Mouse (Mus musculus): Measurements from ENCODE around the gene Acads. TPM values are rescaled to one million over a fixed set of nuclear protein-coding genes. Genes with fewer than 3 reads are reported as not detected.
A peak's percentile ranks its signal among the peaks of the same experiment; 100 is the strongest.

Gene Acads
- polyA plus RNA-seq, 1 experiment from 2014 or later: 67.2 TPM

- H3K36me3 ChIP-seq: peaks cover 95% of the 10 kb centered on the region
- H3K27me3 ChIP-seq (ENCODE audit: insufficient read depth, poor library complexity, severe bottlenecking): no peaks in the 10 kb centered on the region
- H3K27ac ChIP-seq: no peak overlapping the region
- no peak overlapping the region for H3K4me3 ChIP-seq
- DNase-seq (ENCODE audit: low spot score): no peak
- peaks cover 24% of the 10 kb centered on the region for H3K4me1 ChIP-seq (replicated peaks)
- H3K9me3 ChIP-seq: no peaks in the 10 kb centered on the region
Observed at GRCm38 (mm10) chr5:115146747-115147130, 27.6 kb upstream of the Acads start.

- WGBS: 87% methylated on average over 6 of the region's 6 CpGs
- peaks cover 24% of the 10 kb centered on the region for H3K4me1 ChIP-seq (replicated peaks)
- DNase-seq (ENCODE audit: low spot score): no peak
- no peak overlapping the region for H3K4me3 ChIP-seq
- no peak overlapping the region for H3K27ac ChIP-seq
- no peaks in the 10 kb centered on the region for H3K27me3 ChIP-seq (ENCODE audit: insufficient read depth, poor library complexity, severe bottlenecking)
- H3K9me3 ChIP-seq: no peaks in the 10 kb centered on the region
- peaks cover 90% of the 10 kb centered on the region for H3K36me3 ChIP-seq
Observed at GRCm38 (mm10) chr5:115145976-115146746, 27.0 kb upstream of the Acads start.

DNA sequence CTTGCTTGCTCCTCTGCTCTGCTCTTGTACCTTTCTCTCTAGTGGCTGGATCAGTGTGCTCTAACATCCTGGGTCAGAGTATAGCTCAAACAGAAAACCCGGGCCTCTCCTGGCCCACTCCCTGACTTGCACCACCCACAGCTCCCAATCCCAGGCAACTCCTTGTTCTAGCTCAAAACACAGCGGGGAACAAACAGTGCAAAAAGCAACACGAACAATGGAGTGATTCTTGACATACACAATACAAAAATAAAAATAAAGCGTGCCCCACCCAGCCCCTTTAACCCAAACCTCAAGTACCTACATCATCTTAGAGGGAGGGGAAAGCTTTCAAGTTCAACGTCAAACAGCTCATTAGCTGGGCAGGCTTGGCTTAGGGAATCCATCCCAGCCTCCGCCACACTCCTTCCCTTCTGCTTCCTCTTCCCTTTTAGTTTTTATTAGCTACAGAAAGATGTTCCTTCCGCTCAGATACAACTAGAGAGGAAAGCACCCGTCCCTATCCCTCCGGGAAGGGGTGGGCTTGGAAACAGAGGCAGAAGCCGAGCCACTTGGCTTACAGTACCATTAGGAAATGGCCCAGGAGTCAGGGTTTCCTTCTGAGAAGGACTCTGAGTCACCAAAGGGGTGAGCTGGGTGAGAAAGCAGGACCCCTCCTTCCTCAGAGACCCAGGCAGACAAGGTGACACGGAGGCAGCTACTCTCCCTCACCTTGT is 26.3 kb upstream of the Acads start:
- Histone ChIP-seq H3K9me3 (no peaks in the 10 kb centered on the region), H3K36me3 (peaks cover 82% of the 10 kb centered on the region), H3K4me1 (replicated peaks) (peaks cover 24% of the 10 kb centered on the region), H3K27ac (no peak overlapping the region), H3K4me3 (no peak overlapping the region), H3K27me3 (ENCODE audit: insufficient read depth, poor library complexity, severe bottlenecking) (no peaks in the 10 kb centered on the region)
- WGBS: 81% methylated on average over 11 of the region's 11 CpGs
- no peak for DNase-seq (ENCODE audit: low spot score)

GRCm38 (mm10) chr5:115144471-115144870 is 25.3 kb upstream of the Acads start:
- peaks cover 73% of the 10 kb centered on the region for H3K36me3 ChIP-seq
- H3K4me3 ChIP-seq: no peak overlapping the region
- no peaks in the 10 kb centered on the region for H3K9me3 ChIP-seq
- no peaks in the 10 kb centered on the region for H3K27me3 ChIP-seq (ENCODE audit: insufficient read depth, poor library complexity, severe bottlenecking)
- no peak overlapping the region for H3K27ac ChIP-seq
- WGBS: 75% methylated on average over 6 of the region's 6 CpGs
- no peak for DNase-seq (ENCODE audit: low spot score)
- peaks cover 24% of the 10 kb centered on the region for H3K4me1 ChIP-seq (replicated peaks)

- H3K9me3 ChIP-seq: no peaks in the 10 kb centered on the region
- H3K4me3 ChIP-seq: no peak overlapping the region
- 0 out of 2 replicates have a peak overlapping the region, but pooled peaks have one; percentile 23 for H3K27ac ChIP-seq
- peaks cover 24% of the 10 kb centered on the region for H3K4me1 ChIP-seq (replicated peaks)
- H3K27me3 ChIP-seq (ENCODE audit: insufficient read depth, poor library complexity, severe bottlenecking): no peaks in the 10 kb centered on the region
- WGBS: 86% methylated on average over 10 of the region's 10 CpGs
- peaks cover 64% of the 10 kb centered on the region for H3K36me3 ChIP-seq
- no peak for DNase-seq (ENCODE audit: low spot score)
Observed at GRCm38 (mm10) chr5:115143552-115143951, 24.4 kb upstream of the Acads start.

DNA sequence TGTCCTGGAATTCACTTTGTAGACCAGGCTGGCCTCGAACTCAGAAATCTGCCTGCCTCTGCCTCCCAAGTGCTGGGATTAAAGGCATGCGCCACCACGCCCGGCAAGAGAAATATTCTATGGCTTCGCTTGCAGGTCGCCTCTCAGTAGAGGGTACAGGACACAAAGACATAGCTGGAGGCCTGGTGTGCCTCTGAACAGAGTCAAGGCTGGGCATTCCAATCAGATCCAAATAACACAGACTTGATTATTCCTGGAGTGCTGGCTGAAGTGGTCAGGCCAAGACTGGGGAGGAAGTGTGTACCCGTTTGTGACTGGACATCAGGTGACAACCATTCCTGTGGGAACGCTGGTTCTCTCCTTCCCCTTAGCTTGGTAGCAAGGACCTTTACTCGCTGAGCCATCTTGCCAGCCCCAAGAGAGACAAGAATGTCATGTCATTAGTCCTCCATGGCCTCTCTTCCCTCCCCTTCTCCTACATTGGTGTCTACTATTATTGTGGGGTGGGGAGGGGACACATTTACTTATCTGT is 23.1 kb upstream of the Acads start:
- H3K27ac ChIP-seq: no peak overlapping the region
- H3K4me1 ChIP-seq (replicated peaks): peaks cover 24% of the 10 kb centered on the region
- H3K4me3 ChIP-seq: no peak overlapping the region
- no peak for DNase-seq (ENCODE audit: low spot score)
- 89% methylated on average over 9 of the region's 9 CpGs for WGBS
- H3K9me3 ChIP-seq: no peaks in the 10 kb centered on the region
- no peaks in the 10 kb centered on the region for H3K27me3 ChIP-seq (ENCODE audit: insufficient read depth, poor library complexity, severe bottlenecking)
- peaks cover 50% of the 10 kb centered on the region for H3K36me3 ChIP-seq

DNA sequence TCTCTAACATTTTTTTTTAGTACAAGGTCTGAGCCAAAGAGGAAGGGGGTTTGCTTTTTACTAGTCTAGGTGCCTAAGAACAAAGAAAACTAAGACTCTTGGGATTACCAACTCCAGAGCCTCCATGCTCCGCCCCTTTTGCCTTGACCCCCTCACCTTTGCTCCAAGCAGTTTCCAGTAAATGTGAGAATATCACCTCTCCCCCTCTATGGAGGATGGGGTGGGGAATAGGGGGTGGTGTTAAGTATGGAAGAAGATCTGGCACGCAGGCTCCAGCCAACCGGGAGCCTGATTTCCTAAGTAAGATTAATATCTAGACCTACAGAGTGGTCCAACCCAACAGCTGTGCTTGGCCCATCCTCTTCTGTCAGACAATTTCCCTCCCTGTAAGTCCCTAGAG is 21.6 kb upstream of the Acads start:
- WGBS: 78% methylated on average over 3 of the region's 3 CpGs
- Histone ChIP-seq H3K36me3 (peaks cover 35% of the 10 kb centered on the region), H3K4me1 (replicated peaks) (peaks cover 21% of the 10 kb centered on the region), H3K27ac (no peak overlapping the region), H3K27me3 (ENCODE audit: insufficient read depth, poor library complexity, severe bottlenecking) (no peaks in the 10 kb centered on the region), H3K9me3 (no peaks in the 10 kb centered on the region), H3K4me3 (no peak overlapping the region)
- no peak for DNase-seq (ENCODE audit: low spot score)

DNA sequence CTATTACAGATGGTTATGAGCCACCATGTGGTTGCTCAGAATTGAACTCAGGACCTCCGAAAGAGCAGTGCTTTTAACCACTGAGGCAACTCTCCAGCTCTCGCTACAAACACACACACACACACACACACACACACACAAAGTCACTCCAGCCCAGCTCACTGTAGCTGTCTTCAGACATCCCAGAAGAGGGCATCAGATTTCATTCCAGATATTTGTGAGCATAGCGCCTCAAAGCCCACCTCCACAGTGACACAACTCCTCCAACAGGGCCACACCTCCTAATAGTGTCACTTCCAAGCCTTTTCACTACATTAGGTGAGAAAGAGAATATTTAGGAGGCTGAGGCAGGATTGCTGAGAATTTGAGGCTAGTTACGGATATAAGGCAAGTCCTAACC is 20.0 kb upstream of the Acads start:
- H3K4me1 ChIP-seq (replicated peaks): peaks cover 18% of the 10 kb centered on the region
- 69% methylated on average over 4 of the region's 4 CpGs for WGBS
- H3K9me3 ChIP-seq: no peaks in the 10 kb centered on the region
- DNase-seq (ENCODE audit: low spot score): no peak
- H3K4me3 ChIP-seq: no peak overlapping the region
- H3K27me3 ChIP-seq (ENCODE audit: insufficient read depth, poor library complexity, severe bottlenecking): no peaks in the 10 kb centered on the region
- no peak overlapping the region for H3K27ac ChIP-seq
- H3K36me3 ChIP-seq: peaks cover 19% of the 10 kb centered on the region

DNA sequence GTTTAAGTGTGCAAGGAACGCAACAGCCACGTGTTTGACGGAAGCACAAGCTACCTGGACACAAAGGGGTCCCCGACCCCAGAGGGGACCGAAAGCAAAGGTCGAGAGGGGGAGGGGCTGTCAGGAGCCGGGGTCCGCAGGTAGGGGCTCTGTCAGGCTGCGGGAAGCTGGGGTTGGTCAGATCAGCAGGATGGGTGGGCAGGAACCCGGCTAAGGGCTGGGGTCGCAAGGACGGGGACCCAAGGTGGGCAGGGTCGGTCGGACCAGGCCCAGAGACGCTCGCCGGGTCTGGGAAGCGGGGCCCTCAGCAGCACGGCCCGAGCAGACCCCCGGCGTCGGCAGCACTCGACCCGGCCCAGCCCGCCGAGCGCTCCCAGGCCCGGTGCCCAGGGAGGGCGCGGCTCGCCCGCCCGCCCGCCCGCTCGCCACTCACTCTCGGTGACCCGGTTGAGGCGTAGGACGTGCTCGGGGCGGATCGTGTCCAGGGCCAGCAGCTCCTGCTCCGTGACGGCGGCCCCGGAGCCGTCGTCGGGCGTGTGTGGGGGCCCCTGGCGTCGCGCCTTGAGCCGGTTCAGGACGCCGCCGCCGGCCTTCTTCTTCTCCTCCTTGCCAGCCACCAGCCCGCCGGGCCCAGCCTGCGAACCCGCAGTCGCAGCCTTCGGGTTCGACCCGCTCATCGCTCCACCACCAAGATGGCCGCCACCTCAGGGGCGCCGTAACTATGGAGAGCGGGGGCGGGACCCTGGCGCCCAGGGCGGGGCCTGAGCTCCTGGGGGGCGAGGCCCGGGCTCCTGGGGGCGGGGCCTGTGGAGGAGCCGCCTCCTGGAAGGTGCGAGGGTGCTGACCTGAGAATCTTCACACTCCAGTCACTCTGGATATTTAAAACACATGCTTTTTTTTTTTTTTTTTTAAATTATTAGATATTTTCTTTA is 15.4 kb upstream of the Acads start, which contains the start of gene Unc119b:
Unc119b (minus strand) TSS at position 742 of the 932 bp plus-strand sequence.
- H3K4me3 ChIP-seq: peak within 1 kb of the TSS; percentile 85
- no peaks in the 10 kb centered on the region for H3K27me3 ChIP-seq (ENCODE audit: insufficient read depth, poor library complexity, severe bottlenecking)
- H3K9me3 ChIP-seq: no peaks in the 10 kb centered on the region
- peak within 1 kb of the TSS; percentile 93 for H3K27ac ChIP-seq
- under 1% methylated on average over 81 of the region's 81 CpGs for WGBS
- peaks cover 22% of the 10 kb centered on the region for H3K4me1 ChIP-seq (replicated peaks)
- peaks cover 30% of the 10 kb centered on the region for H3K36me3 ChIP-seq
- DNase-seq (ENCODE audit: low spot score): peak; percentile 89

GRCm38 (mm10) chr5:115133358-115134066 is 14.4 kb upstream of the Acads start:
- 0 out of 2 replicates have a peak overlapping the region, but pooled peaks have one; percentile 25 for H3K27ac ChIP-seq
- peaks cover 40% of the 10 kb centered on the region for H3K36me3 ChIP-seq
- H3K4me1 ChIP-seq (replicated peaks): peaks cover 22% of the 10 kb centered on the region
- no peak for DNase-seq (ENCODE audit: low spot score)
- H3K9me3 ChIP-seq: no peaks in the 10 kb centered on the region
- peak overlapping the region; percentile 85 for H3K4me3 ChIP-seq
- WGBS: 66% methylated on average over 6 of the region's 6 CpGs
- no peaks in the 10 kb centered on the region for H3K27me3 ChIP-seq (ENCODE audit: insufficient read depth, poor library complexity, severe bottlenecking)

GRCm38 (mm10) chr5:115132465-115132864 is 13.3 kb upstream of the Acads start:
- Histone ChIP-seq H3K9me3 (no peaks in the 10 kb centered on the region), H3K27me3 (ENCODE audit: insufficient read depth, poor library complexity, severe bottlenecking) (no peaks in the 10 kb centered on the region), H3K4me3 (peak overlapping the region; percentile 85; the same call in 1 of the 2 replicates), H3K36me3 (peaks cover 50% of the 10 kb centered on the region), H3K27ac (no peak overlapping the region), H3K4me1 (replicated peaks) (peaks cover 22% of the 10 kb centered on the region)
- 95% methylated on average over 8 of the region's 8 CpGs for WGBS
- no peak for DNase-seq (ENCODE audit: low spot score)

DNA sequence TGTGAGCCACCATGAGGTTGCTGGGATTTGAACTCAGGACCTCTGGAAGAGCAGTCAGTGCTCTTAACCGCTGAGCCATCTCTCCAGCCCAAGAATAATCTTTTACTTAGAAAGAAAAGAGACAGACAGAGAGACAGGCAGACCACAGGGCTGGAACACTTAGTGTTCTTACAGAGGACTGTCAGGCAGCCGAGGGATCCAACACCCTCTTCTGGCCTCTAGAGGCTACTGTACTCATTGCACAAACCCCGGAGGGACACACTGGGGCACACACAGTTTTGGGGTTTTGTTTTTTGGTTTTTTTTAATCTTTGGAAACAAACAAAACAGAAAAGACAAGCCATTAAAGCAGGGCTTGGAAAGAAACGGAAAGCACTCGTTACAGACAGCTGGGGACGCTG is 10.2 kb upstream of the Acads start:
- DNase-seq (ENCODE audit: low spot score): no peak
- Histone ChIP-seq H3K4me1 (replicated peaks) (peaks cover 29% of the 10 kb centered on the region), H3K36me3 (peaks cover 82% of the 10 kb centered on the region), H3K4me3 (no peak overlapping the region), H3K9me3 (no peaks in the 10 kb centered on the region), H3K27ac (no peak overlapping the region), H3K27me3 (ENCODE audit: insufficient read depth, poor library complexity, severe bottlenecking) (no peaks in the 10 kb centered on the region)
- 91% methylated on average over 6 of the region's 6 CpGs for WGBS
